Mouse (Mus musculus) kidney, adult 2 months (tissue): Measurements from ENCODE around the gene Capn10.

Experiments used
- CTCF ChIP-seq: fragments of 200-500 bp; conservative IDR thresholded peaks from 2 replicates; pipeline ENCODE4 v1.5.1; 2011; ENCODE audit warnings: low read depth, mild to moderate bottlenecking, control low read depth, low read length, moderate library complexity, mixed read lengths; ENCODE audit not compliant: insufficient read depth, insufficient read length
- POLR2A ChIP-seq: fragments of 200-500 bp; IDR thresholded peaks from one replicate; pipeline ENCODE4 v1.6.1; 2011; ENCODE audit warnings: low read depth, low read length, control low read depth

DNA sequence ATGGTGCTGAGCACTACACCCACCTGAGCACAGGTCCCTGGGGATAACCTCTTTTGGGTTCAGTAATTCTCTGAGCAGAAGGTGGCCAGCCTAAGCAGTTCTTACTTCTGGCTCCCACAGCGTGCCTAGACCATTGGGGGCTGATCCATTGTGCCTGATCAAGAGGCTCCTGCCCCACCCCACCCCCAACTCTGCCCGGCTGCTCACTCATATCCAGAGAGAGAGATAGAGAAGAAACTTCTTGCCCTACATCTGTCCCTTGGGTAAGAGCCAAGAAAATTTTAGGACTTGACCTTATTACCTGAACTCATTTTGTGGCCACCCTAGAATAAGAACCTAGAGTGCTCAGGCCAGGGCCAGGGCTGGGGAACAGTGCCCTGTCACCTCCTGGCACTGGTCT, 58.7 kb downstream of the Capn10 start:
- TF ChIP-seq POLR2A (no peak), CTCF (no peak)
